Mouse (Mus musculus) MEL (cell line): ENCODE data around the gene Edil3. TPM values are rescaled to one million over a fixed set of nuclear protein-coding genes. Genes with fewer than 3 reads are reported as not detected.

Experiments used
- DNase-seq: peaks from one replicate; pipeline ENCODE4 v3.0.0; 2011; ENCODE audit warnings: low read depth, low spot score
- H3K27ac ChIP-seq: 2 replicates; pipeline ENCODE4 v1.5.1; 2012; ENCODE audit warnings: low read depth, mild to moderate bottlenecking, control low read depth, low read length, moderate library complexity; ENCODE audit not compliant: control insufficient read depth
- H3K27me3 ChIP-seq, 2 experiments: fragments of 150-350 bp in 1 of 2; sonication (generic) in 1 of 2; 2 replicates each; pipeline ENCODE4 v1.6.1; 2012; ENCODE audit warnings: low read length in 2 of 2, mild to moderate bottlenecking in 2 of 2, improper control_type of control experiment in 1 of 2, moderate library complexity in 1 of 2; ENCODE audit not compliant: insufficient read depth in 2 of 2, control insufficient read depth in 1 of 2
- H3K36me3 ChIP-seq, 2 experiments: 2 replicates each; pipeline ENCODE4 v1.6.1; 2012 to 2014; ENCODE audit warnings: low read length in 2 of 2, improper control_type of control experiment in 1 of 2, inconsistent platforms in 1 of 2, mild to moderate bottlenecking in 1 of 2; ENCODE audit not compliant: insufficient read depth in 2 of 2, control insufficient read depth in 1 of 2
- H3K4me1 ChIP-seq, 2 experiments: fragments of 150-350 bp in 1 of 2; sonication (generic) in 1 of 2; 2 replicates each; pipeline ENCODE4 v1.6.1; 2012; ENCODE audit warnings: low read length in 2 of 2, improper control_type of control experiment in 1 of 2, mild to moderate bottlenecking in 1 of 2; ENCODE audit not compliant: insufficient read depth in 2 of 2, control insufficient read depth in 1 of 2
- H3K4me3 ChIP-seq, 2 experiments: fragments of 150-350 bp in 1 of 2; sonication (generic) in 1 of 2; 2 replicates each; pipeline ENCODE4 v1.5.1; 2012; ENCODE audit warnings: low read depth in 2 of 2, low read length in 2 of 2, mild to moderate bottlenecking in 2 of 2, moderate library complexity in 2 of 2, control low read depth in 1 of 2, improper control_type of control experiment in 1 of 2; ENCODE audit not compliant: control insufficient read depth in 1 of 2, insufficient read depth in 1 of 2
- H3K79me2 ChIP-seq: 2 replicates; pipeline ENCODE4 v1.6.1; 2012; ENCODE audit warnings: mild to moderate bottlenecking, low read length, moderate library complexity; ENCODE audit not compliant: control insufficient read depth, poor library complexity, insufficient read depth
- H3K9ac ChIP-seq: 2 replicates; pipeline ENCODE4 v1.6.1; 2012; ENCODE audit warnings: low read depth, mild to moderate bottlenecking, control low read depth, low read length, moderate library complexity; ENCODE audit not compliant: control insufficient read depth, poor library complexity, severe bottlenecking
- H3K9me3 ChIP-seq: fragments of 150-350 bp; sonication (generic); replicated peaks from 2 replicates; pipeline ENCODE4 v1.6.1; 2012; ENCODE audit warnings: mild to moderate bottlenecking, low read length, improper control_type of control experiment, moderate library complexity; ENCODE audit not compliant: insufficient read depth
- BHLHE40 ChIP-seq: IDR thresholded peaks from 2 replicates; pipeline ENCODE4 v1.6.1; 2012; ENCODE audit warnings: low read depth, mild to moderate bottlenecking, inconsistent platforms, low read length, improper control_type of control experiment, borderline replicate concordance
- E2F4 ChIP-seq: IDR thresholded peaks from 2 replicates; pipeline ENCODE4 v1.6.1; 2011; ENCODE audit warnings: low read depth, low read length, improper control_type of control experiment, borderline replicate concordance
- EP300 ChIP-seq, 2 experiments: IDR thresholded peaks; 2 replicates each; pipeline ENCODE4 v1.6.1; 2011; ENCODE audit warnings: improper control_type of control experiment in 2 of 2, low read length in 2 of 2, low read depth in 1 of 2, mild to moderate bottlenecking in 1 of 2
- ETS1 ChIP-seq: IDR thresholded peaks from 2 replicates; pipeline ENCODE4 v1.6.1; 2012; ENCODE audit warnings: low read depth, mild to moderate bottlenecking, inconsistent platforms, low read length, improper control_type of control experiment, moderate library complexity
- GABPA ChIP-seq: IDR thresholded peaks from 2 replicates; pipeline ENCODE4 v1.6.1; 2012; ENCODE audit warnings: low read depth, mild to moderate bottlenecking, inconsistent platforms, low read length, improper control_type of control experiment, moderate library complexity
- MAFK ChIP-seq: IDR thresholded peaks from 2 replicates; pipeline ENCODE4 v1.6.1; 2011; ENCODE audit warnings: low read depth, mild to moderate bottlenecking, low read length, improper control_type of control experiment, borderline replicate concordance
- MAX ChIP-seq: IDR thresholded peaks from 2 replicates; pipeline ENCODE4 v1.6.1; 2011; ENCODE audit warnings: low read length, improper control_type of control experiment
- MAZ ChIP-seq: IDR thresholded peaks from 2 replicates; pipeline ENCODE4 v1.6.1; 2012; ENCODE audit warnings: low read depth, mild to moderate bottlenecking, inconsistent platforms, low read length, improper control_type of control experiment
- MEF2A ChIP-seq: IDR thresholded peaks from 2 replicates; pipeline ENCODE4 v1.6.1; 2014; ENCODE audit warnings: low read depth, mild to moderate bottlenecking, inconsistent platforms, low read length, improper control_type of control experiment; ENCODE audit not compliant: poor library complexity, insufficient replicate concordance, severe bottlenecking; ENCODE audit errors: extremely low read depth
- MYC ChIP-seq: IDR thresholded peaks from 2 replicates; pipeline ENCODE4 v1.6.1; 2011; ENCODE audit warnings: low read depth, mild to moderate bottlenecking, low read length, improper control_type of control experiment, moderate library complexity
- POLR2A ChIP-seq, 2 experiments: IDR thresholded peaks; 2 replicates each; pipeline ENCODE4 v1.6.1; 2011 to 2012; ENCODE audit warnings: low read length in 2 of 2, mild to moderate bottlenecking in 2 of 2, control low read depth in 1 of 2, improper control_type of control experiment in 1 of 2, low read depth in 1 of 2, moderate library complexity in 1 of 2; ENCODE audit not compliant: control insufficient read depth in 1 of 2, insufficient read depth in 1 of 2, poor library complexity in 1 of 2
- POLR2AphosphoS5 ChIP-seq: IDR thresholded peaks from 2 replicates; pipeline ENCODE4 v1.6.1; 2012; ENCODE audit warnings: low read depth, borderline replicate concordance, mild to moderate bottlenecking, inconsistent platforms, low read length, moderate library complexity, mixed read lengths
- RAD21 ChIP-seq: IDR thresholded peaks from 2 replicates; pipeline ENCODE4 v1.6.1; 2011; ENCODE audit warnings: mild to moderate bottlenecking, low read depth, low read length, improper control_type of control experiment
- RCOR1 ChIP-seq: IDR thresholded peaks from 2 replicates; pipeline ENCODE4 v1.6.1; 2012; ENCODE audit warnings: low read depth, mild to moderate bottlenecking, inconsistent platforms, low read length, improper control_type of control experiment
- SIN3A ChIP-seq: IDR thresholded peaks from 2 replicates; pipeline ENCODE4 v1.6.1; 2012; ENCODE audit warnings: low read length, improper control_type of control experiment, inconsistent platforms
- SMC3 ChIP-seq: IDR thresholded peaks from 2 replicates; pipeline ENCODE4 v1.6.1; 2011; ENCODE audit warnings: low read depth, low read length, improper control_type of control experiment
- TCF12 ChIP-seq: IDR thresholded peaks from 2 replicates; pipeline ENCODE4 v1.6.1; 2014; ENCODE audit warnings: low read depth, mild to moderate bottlenecking, inconsistent platforms, low read length, improper control_type of control experiment, moderate library complexity
- USF1 ChIP-seq: IDR thresholded peaks from 2 replicates; pipeline ENCODE4 v1.6.1; 2014; ENCODE audit warnings: low read depth, mild to moderate bottlenecking, inconsistent platforms, low read length, improper control_type of control experiment, moderate library complexity
- ZC3H11A ChIP-seq: IDR thresholded peaks from 2 replicates; pipeline ENCODE4 v1.6.1; 2012; ENCODE audit warnings: low read depth, mild to moderate bottlenecking, inconsistent platforms, low read length, improper control_type of control experiment
- ZNF384 ChIP-seq: IDR thresholded peaks from 2 replicates; pipeline ENCODE4 v1.6.1; 2012; ENCODE audit warnings: low read depth, mild to moderate bottlenecking, inconsistent platforms, low read length, improper control_type of control experiment
- polyA plus RNA-seq, 2 experiments: library from polyadenylated mRNA; stranded (reverse) in 1 of 2; unstranded in 1 of 2; fragments of >175 nt in 1 of 2; fragments of >200 nt in 1 of 2; gene quantifications; 2 replicates each; pipeline versions ENCODE4 v1.2.1 to v1.2.4; 2012; ENCODE audit warnings: low replicate concordance in 2 of 2, low read depth in 1 of 2; ENCODE audit not compliant: insufficient read length in 2 of 2, insufficient read depth in 1 of 2, missing spikeins in 1 of 2
- total RNA-seq: library from RNA; depleted of rRNA; stranded (reverse); fragments of 300-350 nt; gene quantifications from 2 replicates; pipeline ENCODE4 v1.2.3, GENCODE M21; 2012

Gene Edil3
- total and polyA plus RNA-seq, 3 experiments = not detected

- no peaks in the 10 kb centered on the region for H3K36me3 ChIP-seq
- H3K4me3 ChIP-seq = no peak overlapping the region
- no peaks in the 10 kb centered on the region for H3K79me2 ChIP-seq
- no peak for DNase-seq
- TF ChIP-seq RCOR1 (no peak), SMC3 (no peak), TCF12 (no peak), USF1 (no peak), MEF2A (no peak), ETS1 (no peak), POLR2A (IDR thresholded peaks at IDR 0.05; ENCODE audit: control insufficient read depth in 1 of 2, insufficient read depth in 1 of 2, low read depth in 1 of 2, low read length in 2 of 2, poor library complexity in 1 of 2) (no peak), SIN3A (no peak)
- no peak overlapping the region for H3K9ac ChIP-seq
- H3K4me1 ChIP-seq = no peaks in the 10 kb centered on the region; a peak in 1 of 4 replicates
- no peaks in the 10 kb centered on the region for H3K9me3 ChIP-seq
- H3K27me3 ChIP-seq = no peaks in the 10 kb centered on the region
- no peak overlapping the region for H3K27ac ChIP-seq
Measured at GRCm38 (mm10) chr13:88801006-88801405, 20.3 kb upstream of the Edil3 start.

- no peak overlapping the region for H3K27ac ChIP-seq
- H3K9me3 ChIP-seq = no peaks in the 10 kb centered on the region
- no peaks in the 10 kb centered on the region for H3K27me3 ChIP-seq
- H3K4me1 ChIP-seq = no peaks in the 10 kb centered on the region; a peak in 1 of 4 replicates
- TF ChIP-seq ZNF384 = peak; percentile 66
- no peak for TF ChIP-seq E2F4
- no peak for TF ChIP-seq MYC
- TF ChIP-seq MAFK = no peak
- no peak for TF ChIP-seq RAD21
- TF ChIP-seq SMC3 = no peak
- no peak for TF ChIP-seq GABPA
- no peak for TF ChIP-seq MAX
- no peak for TF ChIP-seq SIN3A
- no peak for TF ChIP-seq MEF2A
- TF ChIP-seq BHLHE40 = no peak
- no peak for TF ChIP-seq ZC3H11A
- peak in 1 of 2 experiments; percentile 42; a peak in 1 of 4 replicates for TF ChIP-seq EP300 (IDR thresholded peaks at IDR 0.05; ENCODE audit: low read depth in 1 of 2, low read length in 2 of 2)
- 0 out of 2 replicates have a peak, but pooled peaks have one; percentile 23 for TF ChIP-seq RCOR1
- no peak for TF ChIP-seq POLR2AphosphoS5
- no peak for TF ChIP-seq MAZ
- H3K79me2 ChIP-seq = no peaks in the 10 kb centered on the region
- H3K9ac ChIP-seq = no peak overlapping the region
- H3K36me3 ChIP-seq = 0 out of 4 replicates have a peak, but pooled peaks cover 0 to 2% of the 10 kb centered on the region in 2 experiments
- no peak overlapping the region for H3K4me3 ChIP-seq
- peak; percentile 53 for DNase-seq
Measured at GRCm38 (mm10) chr13:88805838-88806237, 15.4 kb upstream of the Edil3 start.
